Mouse (Mus musculus) liver (tissue): ENCODE measurements around the gene 4930512M02Rik.
A peak's percentile ranks its signal among the peaks of the same experiment; 100 is the strongest.
"Not testable (repeated sequence)": the region's sequence is repeated elsewhere in the genome, so short reads cannot be mapped to it uniquely, and the experiment has no call there.

Experiments used
- DNase-seq: peaks from one replicate; pipeline ENCODE4 v3.0.0-alpha.2; 2020; ENCODE audit warnings: mixed read lengths

The 4930512M02Rik gene

GRCm38 (mm10) chr11:11627735-11628134, at the start of gene 4930512M02Rik:
Gene 4930512M02Rik, minus strand, starts transcription at chr11:11627835.
- DNase-seq: not testable (repeated sequence)

- DNase-seq: no peak
Measured at GRCm38 (mm10) chr11:11677165-11677564, 49.5 kb upstream of the 4930512M02Rik start.

DNA sequence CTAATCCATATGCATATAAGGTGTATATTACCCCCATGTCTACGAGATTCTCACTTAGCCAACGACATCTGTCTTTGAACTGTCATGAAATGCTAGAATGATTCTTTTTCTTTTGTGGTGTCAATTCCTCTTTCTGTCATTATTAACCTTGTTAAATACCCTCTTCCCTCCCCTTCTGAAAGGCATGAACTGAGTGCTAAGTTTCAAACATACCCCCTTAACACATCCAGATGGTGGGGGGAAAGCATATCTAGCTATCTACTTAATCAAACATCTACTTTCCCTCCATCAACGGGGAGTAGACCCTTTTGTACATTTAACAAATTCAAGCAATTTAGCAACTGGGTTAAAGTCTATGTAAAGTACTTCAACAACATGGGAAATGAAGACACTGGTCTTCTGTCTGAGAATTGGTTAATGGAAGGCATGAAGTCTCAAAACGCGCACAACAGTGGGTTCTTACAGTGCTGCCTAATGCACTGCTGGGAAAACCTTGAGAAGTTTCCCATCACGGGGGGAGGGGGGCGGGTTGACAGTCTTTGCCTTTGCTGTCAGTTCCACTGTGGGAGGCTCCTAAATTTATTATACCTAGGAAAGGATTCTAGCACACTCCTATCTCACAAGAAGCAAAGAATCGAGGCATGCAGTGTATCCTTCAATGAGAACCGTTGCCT, 48.6 kb upstream of the 4930512M02Rik start:
- DNase-seq: no peak

DNA sequence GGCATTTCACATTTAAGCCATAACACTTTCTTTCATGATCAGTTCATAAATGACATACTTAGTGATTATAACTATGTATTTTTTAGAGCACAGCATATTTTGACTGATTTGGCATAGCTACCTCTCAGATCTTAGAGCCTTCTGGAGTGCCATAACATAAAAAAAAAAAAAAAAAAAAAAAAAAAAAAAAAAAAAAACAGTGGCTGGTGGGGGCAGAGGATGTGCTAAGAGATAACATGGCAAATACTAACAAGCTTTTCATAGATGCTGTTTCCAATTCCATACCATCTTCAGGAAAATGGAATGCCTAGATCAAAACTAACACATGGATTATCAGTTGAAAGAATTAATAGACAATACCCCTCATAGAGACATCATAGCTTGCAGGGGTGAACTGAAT, 47.4 kb upstream of the 4930512M02Rik start:
- no peak for DNase-seq

DNA sequence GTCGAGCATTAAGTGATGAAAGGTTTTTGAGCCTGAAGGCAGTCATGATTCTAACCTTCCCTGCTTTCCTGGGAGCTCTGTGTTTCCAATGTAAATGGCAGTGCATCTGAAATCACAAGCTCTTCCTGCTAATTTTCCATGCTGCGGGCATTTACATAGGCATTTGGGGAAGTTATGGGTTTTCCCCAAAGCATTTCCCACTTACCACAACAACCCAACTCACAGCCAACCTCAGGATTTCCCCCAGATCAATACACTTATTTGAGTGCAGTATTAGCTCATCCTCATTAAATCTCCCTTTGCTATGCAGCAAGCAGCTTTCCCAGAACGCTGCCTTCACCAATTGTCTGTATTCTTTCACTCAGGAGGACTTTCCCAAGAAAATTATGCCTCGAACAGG, 45.3 kb upstream of the 4930512M02Rik start:
- DNase-seq: no peak

GRCm38 (mm10) chr11:11667922-11668290, 40.3 kb upstream of the 4930512M02Rik start:
- DNase-seq: no peak

- no peak for DNase-seq
Measured at GRCm38 (mm10) chr11:11667254-11667921, 39.8 kb upstream of the 4930512M02Rik start.

GRCm38 (mm10) chr11:11660651-11661050, 33.0 kb upstream of the 4930512M02Rik start:
- DNase-seq: no peak

DNA sequence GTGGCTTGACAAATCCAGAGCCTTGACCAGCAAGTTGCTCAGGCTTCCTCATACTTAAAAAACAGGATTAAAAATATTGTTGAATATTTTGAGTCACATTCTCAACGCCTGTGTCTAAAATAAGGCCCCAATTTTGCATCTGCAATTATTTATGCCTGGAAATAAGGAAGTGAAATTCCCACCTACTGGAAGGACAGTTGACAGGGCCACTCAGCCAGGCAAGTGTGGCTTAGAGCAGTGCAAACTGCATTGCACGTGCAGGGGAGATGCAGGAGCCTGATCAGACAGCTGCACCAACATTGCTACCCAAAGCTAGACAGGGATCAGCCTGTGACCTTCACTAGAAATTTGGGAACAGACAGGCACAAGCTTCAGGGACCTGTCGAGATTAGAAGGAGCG, 31.2 kb upstream of the 4930512M02Rik start:
- DNase-seq: no peak

- DNase-seq: no peak
Measured at GRCm38 (mm10) chr11:11657634-11658033, 30.0 kb upstream of the 4930512M02Rik start.

GRCm38 (mm10) chr11:11656995-11657530, 29.4 kb upstream of the 4930512M02Rik start:
- DNase-seq: peak; percentile 73

DNA sequence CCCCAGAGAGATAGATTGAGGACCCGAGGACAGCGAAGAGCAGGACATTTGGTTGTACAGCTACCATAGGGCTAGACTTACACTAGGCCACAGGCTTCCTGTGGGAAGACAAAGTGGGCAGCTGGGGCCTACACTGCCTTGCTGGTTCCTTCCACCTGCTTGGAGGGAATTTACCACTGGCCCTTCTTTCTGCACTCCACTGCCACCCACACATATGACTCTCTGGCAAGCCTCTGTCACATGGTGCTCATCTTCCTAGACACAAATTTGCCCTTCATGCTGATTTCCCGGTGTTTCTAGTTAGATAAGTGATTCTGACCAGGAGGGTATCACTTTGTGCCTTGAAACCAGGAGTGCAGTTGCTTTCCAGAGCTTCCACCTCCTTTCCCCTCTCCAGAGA, 28.8 kb upstream of the 4930512M02Rik start:
- DNase-seq: no peak

DNA sequence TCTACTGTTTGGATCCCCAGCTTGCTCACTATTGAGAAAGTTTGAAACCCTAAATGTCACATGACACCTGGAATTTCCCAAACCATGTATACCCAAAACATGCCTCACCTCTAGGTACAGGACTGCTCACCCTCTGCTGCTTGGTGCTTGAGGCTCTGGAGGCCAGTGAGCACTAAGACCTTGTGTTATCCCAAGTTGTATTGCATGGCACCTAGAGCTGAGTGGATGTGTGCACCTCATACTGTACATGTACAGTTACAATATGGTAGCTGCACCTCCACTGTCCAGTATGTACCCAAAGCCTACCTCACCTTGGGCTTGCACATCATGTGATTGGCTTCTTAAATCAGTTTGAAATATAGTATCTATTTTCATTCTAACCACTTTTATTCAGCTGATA, 16.7 kb upstream of the 4930512M02Rik start:
- DNase-seq: no peak

DNA sequence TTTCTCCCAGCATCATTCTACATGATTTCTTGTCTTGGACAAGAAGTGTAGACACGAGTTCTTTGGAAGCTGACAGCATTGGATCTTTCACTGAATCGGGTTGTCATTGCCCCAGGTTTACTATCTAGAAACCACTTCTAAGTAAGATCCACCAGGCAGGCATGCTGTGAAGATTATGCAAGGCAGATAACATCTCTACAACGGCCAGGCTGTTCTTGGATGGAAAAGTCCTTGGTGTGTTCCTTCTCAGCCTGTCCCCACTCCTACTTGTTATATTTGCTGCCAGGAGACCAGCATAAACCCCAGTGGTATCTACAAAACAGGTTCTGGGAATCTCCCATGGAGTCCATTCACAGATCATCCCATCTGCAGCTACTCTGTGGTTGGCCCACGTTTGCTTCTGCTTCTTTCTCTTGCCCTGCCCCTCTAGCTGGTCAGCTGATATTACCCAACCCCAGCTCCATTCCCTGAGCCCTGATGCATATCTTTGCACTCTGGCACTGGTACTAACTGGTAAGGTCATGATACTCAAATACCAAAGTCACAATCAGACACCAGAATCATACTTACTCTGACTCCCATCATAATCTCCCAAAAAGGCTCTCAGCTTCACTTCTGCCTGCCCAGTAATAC, 3.4 kb downstream of the 4930512M02Rik start:
- DNase-seq: no peak

GRCm38 (mm10) chr11:11609243-11609642, 18.4 kb downstream of the 4930512M02Rik start:
- peak; percentile 4 for DNase-seq

GRCm38 (mm10) chr11:11587327-11587726, 40.3 kb downstream of the 4930512M02Rik start:
- no peak for DNase-seq

DNA sequence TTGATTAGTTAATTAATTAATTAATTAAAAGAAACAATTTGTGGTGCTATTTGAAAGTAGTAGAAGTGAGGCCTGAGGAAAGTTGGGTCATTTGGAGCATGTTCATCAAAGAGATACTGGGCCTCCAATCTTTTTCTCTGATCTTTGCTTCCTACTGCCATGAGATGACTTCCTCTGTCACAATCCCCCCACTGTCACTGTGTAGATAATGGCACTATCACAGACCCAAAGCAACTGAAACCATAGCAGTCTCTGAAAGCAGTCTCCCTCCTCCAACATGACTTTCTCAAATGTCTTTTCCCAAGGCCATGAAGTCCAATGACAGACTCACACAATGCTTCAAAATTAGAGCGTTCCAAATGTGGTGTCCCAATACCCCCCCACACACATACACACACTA, 41.2 kb downstream of the 4930512M02Rik start:
- no peak for DNase-seq

DNA sequence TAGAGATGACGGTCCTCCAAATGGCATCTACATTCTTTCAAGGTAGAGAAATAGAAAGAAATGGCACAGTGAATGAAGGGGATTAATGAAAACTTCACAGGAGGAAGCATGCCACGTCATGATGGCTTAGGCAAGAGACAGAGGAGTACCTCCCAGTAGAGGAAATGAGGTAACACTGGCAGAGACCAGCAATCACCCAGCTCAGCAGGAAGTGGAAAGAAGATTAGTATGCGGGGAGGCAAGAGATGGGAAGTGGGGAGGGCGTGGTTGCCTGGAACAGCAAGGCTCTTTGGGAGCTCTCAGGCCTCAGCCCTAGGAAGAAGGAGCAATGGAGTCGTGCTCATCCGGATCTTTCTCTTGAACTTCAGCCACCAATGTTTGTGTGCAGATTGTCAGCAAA, 53.9 kb downstream of the 4930512M02Rik start:
- peak; percentile 35 for DNase-seq

GRCm38 (mm10) chr11:11570747-11571146, 56.9 kb downstream of the 4930512M02Rik start:
- peak; percentile 25 for DNase-seq

DNA sequence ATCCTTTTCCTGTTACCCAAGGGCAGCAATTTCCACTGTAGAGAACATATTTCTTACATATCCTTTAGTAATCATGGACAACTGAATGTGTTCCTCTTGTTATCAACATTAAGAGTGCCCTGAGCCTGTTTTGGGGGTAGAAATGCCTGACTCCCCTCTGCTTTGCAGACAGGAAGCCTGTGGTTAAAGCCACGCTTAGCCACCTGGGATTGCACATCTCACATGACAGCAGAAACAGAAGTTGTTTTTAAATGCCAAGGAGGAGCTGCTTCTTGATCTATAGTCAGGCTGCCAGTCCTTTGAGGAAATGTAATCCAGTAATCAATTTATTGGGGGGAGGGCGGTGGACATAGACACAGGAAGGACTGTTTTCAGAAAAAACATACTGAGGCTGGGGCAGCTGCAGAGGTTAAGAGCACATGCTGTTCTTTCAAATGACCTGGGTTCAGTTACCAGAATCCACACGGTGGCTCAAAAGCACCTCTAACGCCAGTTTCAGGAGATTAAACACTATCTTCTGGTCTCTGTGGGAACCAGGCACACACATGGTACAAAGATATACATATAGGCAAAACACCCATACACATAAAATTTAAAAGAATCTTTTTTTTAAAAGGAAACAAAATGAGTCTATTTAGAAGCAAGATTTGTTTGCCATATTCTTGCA, 58.0 kb downstream of the 4930512M02Rik start:
- DNase-seq: no peak

DNA sequence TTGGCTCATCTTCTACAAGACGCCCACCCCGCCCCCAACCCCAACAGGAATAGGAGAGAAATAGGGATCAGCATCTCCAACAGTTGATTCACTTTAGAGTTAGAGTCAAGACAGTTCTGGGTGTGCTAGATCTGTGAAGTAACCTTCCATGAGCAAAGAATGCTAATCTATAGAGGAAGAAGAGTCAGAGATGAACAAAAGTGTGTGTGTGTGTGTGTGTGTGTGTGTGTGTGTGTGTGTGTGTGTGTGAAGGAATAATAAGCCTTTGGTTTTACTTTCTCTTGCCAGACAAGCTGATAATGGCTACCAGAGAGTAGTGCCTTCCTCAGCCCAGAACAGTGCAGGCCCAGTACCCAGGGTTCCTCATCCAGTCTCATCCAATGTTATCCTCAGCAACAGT, 59.6 kb downstream of the 4930512M02Rik start:
- no peak for DNase-seq

DNA sequence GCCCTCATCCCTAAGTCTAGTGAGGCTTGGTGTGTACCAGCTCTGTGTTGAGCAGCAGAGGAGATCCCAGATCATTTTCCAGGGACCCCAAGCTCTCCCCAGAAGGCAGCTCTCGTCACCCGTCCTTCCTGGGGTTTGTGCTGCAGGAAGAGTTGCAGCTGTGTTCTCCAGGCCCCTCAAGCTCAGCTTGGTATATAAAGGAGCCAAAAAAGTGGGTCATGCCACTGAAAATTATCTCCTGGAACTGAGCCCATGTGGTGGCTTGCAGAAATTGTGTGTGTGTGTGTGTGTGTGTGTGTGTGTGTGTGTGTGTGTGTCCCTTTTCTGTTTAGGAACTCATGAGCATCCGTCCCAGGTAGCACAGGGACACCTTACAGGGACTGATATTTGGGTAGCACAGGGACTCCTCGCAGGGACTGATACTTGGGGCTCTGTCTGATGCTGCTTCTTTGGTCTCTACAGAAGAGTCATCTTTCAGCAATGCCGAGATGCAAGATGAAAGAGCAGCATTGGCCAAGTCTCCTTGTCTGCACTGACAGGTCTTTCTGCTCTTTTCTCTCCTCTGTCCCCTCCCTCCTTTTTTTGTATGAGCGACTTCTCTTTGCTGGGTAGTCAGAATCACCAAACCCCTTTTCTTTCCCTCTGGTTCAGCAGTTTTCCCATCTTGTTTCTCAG, 62.4 kb downstream of the 4930512M02Rik start:
- DNase-seq: no peak
